Mouse (Mus musculus): ENCODE measurements around the gene Yars.

- TF ChIP-seq POLR2A (IDR thresholded peaks at IDR 0.05; ENCODE audit: borderline replicate concordance, control insufficient read depth, low read depth, low read length) (no peak), CTCF (IDR thresholded peaks at IDR 0.05; ENCODE audit: control insufficient read depth, insufficient read depth, low read length) (no peak)
Measured at GRCm38 (mm10) chr4:129249288-129249687, 59.7 kb downstream of the Yars start.

Measured in bone marrow, adult 2 months (tissue).